Mouse (Mus musculus) T-cell, adult 2 months (primary cell): ENCODE data around the gene Tubb2a.
"Not testable (repeated sequence)": the region's sequence is repeated elsewhere in the genome, so short reads cannot be mapped to it uniquely, and the experiment has no call there.

Source experiments
- DNase-seq: peaks from one replicate; pipeline ENCODE4 v3.0.0; 2022; ENCODE audit warnings: low spot score

Gene Tubb2a

GRCm38 (mm10) chr13:34089358-34089757 is 11.6 kb upstream of the Tubb2a start:
- DNase-seq = no peak

DNA sequence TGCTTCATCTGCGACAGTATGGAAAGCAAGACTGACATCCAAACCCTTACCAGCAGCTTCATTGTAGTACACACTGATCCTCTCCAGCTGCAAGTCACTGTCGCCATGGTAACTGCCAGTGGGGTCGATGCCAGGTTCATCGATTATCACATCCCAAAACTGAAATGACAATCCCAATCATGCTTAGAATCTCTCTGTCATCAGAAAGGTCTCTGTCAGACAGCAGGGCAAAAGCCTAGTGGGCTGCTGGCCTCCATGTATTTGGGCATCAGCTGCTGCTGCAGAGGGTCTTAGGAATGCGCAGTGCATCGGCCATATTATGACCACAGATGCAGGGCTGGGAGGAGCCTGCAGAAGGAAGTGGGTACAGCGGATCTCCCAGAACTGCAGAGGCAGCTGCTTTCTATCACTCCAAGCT is 11.1 kb upstream of the Tubb2a start:
- DNase-seq = peak; percentile 14

- DNase-seq = not testable (repeated sequence)
Measured at GRCm38 (mm10) chr13:34088201-34088649, 10.4 kb upstream of the Tubb2a start.

GRCm38 (mm10) chr13:34087052-34087812 is 9.4 kb upstream of the Tubb2a start:
- no peak for DNase-seq

DNA sequence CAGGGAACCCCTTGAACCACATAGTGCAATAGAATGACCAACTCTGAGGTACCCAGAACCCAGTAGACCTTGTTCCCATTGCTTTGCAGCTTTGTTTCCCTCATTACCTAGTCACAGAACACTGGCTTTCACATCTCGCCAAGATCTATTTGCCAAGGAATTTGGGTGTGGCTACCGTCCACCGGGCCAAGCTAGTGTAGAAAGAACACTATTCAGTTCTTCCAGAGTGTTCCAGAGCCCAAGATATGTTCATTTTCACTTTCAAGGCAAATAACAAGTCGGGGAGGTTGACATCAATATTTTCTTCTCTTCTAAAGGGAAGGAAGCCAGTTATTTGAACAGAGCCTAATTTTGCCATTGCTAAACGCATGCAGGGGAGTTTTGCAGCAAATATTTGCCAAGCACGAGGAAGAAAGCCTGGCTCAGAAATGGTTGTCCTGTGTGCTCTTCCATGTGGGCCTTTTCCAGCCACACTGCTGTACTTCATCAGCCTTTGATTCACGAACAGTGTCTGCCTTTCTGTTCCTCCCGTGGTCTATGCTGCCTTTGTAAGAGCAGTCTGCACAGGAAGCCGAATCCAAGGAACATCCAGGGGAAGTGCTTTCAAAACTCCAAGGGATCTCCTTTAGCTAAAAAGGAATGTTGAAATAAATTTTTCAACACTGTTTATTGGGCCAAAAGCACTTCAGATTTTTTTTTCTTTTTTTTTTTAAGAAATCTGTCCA is 6.4 kb upstream of the Tubb2a start:
- DNase-seq = no peak

DNA sequence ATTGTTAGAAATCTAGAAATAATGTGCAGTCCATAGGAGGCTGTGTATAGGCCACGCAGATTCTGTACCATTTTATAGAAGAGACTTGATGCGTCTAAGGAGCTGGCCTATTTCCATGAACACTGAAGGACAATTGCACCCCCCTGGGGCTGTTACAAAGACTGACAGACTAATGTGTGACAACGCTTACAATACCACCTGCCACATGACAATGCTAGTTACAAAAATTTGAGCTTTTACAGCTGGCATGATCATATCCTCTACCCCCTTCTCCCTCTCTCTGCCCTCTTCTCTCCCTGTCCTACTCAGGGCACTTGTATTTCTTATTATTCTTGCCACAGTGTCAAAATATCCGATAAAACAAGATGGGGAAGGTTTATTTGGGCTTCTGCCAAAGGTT is 4.1 kb upstream of the Tubb2a start:
- no peak for DNase-seq

- no peak for DNase-seq
Measured at GRCm38 (mm10) chr13:34079801-34080200, 2.0 kb upstream of the Tubb2a start.

DNA sequence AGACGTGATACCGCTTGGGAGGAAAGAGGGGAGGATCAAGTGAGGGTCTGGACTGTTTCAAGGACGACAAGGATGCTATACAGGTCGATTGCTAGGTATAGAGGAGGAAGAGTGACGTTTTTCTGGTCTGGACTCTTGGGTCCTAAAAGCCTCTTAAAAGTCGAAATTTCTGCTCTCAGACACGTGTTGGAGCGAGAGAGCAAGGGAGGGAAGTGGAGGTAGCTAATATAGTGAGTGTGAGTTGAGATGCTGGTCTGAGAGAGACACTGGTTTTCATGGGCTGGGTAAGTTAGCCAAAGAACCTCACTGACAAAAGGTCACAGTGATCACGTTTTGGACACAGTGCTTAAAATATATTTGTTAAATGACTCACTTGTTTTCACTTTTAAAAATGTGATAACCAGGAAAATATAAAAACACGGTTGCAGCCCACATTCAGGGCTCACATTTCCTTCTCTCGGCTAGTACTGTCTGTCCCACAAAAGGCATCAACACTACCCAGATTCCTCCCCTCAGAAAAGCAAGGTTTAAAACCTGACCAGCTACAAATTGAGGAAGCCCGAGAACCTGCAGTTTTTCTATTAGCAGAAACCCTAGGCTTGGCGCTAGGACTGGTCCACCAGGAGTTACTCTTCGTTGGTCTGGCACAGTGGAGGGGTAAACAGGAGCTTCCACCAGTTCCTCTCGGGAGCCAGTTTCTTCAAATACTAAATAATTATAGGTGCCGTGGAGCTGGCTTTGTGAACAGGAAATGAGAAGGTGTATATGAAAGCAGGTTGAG is 883 bp upstream of the Tubb2a start:
- DNase-seq = no peak

DNA sequence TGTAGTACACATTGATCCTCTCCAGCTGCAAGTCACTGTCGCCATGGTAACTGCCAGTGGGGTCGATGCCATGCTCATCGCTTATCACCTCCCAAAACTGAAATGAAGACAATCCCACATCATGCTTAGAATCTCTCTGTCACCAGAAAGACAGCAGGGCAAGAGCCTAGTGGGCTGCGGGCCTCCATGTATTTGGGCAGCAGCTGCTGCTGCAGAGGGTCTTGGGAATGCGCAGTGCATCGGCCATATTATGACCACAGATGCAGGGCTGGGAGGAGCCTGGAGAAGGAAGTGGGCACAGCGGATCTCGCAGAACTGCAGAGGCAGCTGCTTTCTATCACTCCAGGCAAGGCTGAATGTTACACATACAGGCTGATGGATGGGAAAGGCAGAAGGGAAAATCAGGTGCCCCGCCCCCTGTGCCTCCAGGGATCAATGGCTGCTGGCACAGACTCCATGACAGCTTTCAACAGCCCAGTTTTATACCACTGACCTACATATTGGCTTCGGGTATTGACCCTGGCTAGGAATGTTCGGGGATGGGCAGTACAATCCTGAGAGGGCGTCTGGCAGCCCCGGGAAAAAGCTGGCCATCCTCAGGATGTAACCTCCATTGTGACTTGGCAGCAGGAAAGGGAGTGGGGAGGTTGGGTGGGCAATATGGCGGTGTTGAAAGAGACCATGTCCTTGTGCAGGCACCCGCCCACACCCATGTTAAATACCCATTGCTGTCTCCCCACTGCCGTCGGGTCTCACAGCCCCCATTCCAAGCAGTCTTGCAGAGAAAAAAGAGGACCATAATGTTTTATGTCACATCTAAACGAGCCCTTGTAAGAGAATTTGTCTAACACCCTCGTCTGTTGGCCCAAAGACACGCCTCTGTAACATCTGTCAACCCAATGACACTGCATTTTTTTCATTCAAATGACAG is 981 bp downstream of the Tubb2a start:
- DNase-seq = no peak

GRCm38 (mm10) chr13:34075893-34076292 is 1.9 kb downstream of the Tubb2a start:
- DNase-seq = not testable (repeated sequence)

GRCm38 (mm10) chr13:34074441-34074840 is 3.4 kb downstream of the Tubb2a start:
- DNase-seq = not testable (repeated sequence)

DNA sequence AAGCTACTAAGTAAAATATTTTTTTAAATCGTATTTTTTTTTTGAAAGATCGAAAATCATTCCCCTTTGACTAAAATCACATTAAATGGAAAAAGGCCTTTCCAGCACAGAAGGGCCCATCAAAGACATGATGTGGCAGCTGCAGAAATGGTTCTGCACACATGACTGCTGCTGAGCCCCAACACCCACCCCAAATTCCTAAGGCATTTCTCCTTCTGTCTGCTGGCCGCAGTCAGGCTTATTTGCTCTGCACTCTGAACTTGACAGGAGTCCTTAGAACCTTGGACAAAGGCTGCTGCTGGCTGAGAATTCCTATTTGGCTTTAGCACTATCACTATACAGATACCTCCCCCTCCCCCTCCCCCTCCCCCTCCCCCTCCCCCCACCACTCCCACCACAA is 5.0 kb downstream of the Tubb2a start:
- no peak for DNase-seq

- no peak for DNase-seq
Measured at GRCm38 (mm10) chr13:34071836-34072235, 6.0 kb downstream of the Tubb2a start.

- no peak for DNase-seq
Measured at GRCm38 (mm10) chr13:34070296-34070695, 7.5 kb downstream of the Tubb2a start.

GRCm38 (mm10) chr13:34066351-34066750 is 11.5 kb downstream of the Tubb2a start:
- DNase-seq = no peak

GRCm38 (mm10) chr13:34062466-34062865 is 15.3 kb downstream of the Tubb2a start:
- DNase-seq = no peak

DNA sequence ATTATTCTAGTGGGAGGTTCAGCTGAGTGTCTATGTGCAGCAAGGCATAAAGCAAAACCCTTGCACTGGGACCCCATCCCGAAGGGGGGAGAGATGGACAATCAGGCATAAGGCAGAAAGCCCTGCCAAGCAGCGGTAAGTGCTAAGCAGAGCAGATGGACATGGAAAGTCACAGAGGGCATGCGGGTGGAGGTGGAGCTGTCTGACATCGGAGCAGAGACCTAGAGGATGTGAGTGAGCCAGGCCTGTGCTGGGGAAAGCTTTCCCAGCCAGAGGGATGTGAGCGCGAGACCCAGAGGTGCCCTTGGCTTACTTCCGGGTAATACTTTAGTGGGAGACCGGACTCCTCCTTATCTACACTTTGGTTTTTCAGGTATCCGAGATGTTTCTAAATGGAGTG is 17.7 kb downstream of the Tubb2a start:
- DNase-seq = no peak

DNA sequence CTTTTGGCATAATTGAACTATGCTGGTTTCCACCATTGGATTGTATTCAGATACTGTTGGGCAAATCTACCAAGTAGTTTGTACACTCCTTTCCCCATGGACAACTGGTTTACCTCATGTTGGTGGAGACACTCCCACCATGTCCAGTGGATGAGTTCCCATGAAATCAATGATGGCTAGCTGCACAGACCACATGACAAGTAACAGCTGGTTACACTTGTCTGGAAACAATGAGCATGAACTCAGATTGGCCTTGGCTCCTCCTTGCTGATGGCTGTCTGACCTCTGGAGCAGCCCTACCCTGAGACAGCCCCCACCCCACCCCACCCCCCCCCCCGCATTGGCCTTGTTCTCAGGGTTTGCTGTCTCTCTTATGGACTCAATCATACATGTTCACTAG is 20.6 kb downstream of the Tubb2a start:
- DNase-seq = no peak

GRCm38 (mm10) chr13:34054983-34055382 is 22.8 kb downstream of the Tubb2a start:
- DNase-seq = no peak

DNA sequence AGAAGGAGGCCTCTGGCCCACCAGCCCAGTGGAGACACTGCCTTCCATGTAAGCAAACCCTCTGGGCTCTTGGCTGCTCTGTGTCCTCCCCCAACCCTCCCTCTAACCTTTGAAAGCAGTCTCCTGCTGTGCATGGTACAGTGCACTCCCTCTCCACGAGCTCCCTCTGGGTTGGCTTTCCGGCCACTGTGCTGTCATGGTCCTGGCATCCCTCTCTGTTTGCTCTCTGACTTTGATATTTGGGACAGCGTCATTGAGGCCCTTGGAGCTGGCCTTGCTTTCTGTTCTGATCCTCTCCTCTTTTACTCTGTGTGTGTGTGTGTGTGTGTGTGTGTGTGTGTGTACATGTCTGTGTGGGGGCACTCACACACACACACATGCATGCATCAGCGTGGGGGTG is 23.4 kb downstream of the Tubb2a start:
- DNase-seq = no peak

GRCm38 (mm10) chr13:34053673-34054282 is 24.0 kb downstream of the Tubb2a start:
- DNase-seq = no peak
